Mouse (Mus musculus) lung, postnatal 4 days (tissue): ENCODE results near the gene Fam104a.
"Not testable (repeated sequence)": the region's sequence is repeated elsewhere in the genome, so short reads cannot be mapped to it uniquely, and the experiment has no call there.

Experiments used
- DNase-seq, 2 experiments: peaks; one replicate each; pipeline ENCODE4 v3.0.0; 2021

Gene Fam104a

DNA sequence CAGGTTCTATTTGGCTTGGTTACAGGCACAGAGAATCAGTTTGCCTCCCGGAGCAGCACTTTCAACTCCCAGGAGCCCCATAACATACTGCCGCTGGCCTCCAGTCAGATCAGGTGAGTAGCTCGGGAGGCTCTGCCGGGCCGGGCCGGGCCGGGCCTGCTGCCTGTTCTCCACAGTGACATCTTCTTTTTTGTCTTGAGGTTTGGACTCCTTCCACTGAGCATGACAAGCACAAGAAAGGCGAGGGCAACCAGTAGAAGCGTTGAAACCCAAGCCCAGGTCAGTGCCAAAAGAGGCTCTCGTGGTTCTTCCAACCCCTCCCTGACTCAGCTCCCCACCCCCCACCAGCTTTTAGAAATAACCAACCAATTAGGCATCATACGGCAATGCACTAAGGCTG is 23.0 kb downstream of the Fam104a start:
- no peak for DNase-seq

DNA sequence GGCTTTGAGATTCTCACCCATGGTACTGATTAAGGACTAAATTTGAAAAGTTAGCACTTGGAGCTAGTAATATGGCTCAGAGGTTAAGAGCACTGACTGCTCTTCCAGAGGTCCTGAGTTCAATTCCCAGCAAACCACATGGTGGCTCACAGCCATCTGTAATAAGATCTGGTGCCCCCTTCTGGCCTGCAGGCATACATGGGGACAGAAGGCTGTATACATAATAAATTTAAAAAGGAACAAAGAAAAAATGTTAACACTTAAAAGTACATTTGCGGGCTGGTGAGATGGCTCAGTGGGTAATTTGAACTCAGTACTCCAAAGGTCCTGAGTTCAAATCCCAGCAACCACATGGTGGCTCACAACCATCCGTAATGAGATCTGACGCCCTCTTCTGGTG is 23.7 kb downstream of the Fam104a start:
- DNase-seq = not testable (repeated sequence)

DNA sequence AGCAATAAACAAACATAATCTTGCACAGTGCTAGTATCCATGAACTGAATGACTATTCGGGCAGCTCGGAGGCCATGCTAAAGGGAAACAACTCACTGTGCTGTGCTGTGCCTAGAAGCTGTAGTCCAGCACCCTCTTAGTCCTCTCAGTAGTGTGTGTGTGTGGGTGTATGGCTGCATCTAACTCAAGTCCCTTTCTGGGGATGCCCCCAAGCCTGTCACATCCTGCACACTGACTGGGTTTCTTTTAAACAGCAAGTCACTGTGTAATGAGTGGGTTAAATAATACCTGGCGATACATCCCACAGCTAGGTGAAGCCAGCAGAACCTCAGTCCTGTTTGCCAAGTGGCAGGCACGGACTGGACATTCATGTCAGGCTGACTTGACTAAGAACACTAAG is 25.2 kb downstream of the Fam104a start:
- no peak for DNase-seq

DNA sequence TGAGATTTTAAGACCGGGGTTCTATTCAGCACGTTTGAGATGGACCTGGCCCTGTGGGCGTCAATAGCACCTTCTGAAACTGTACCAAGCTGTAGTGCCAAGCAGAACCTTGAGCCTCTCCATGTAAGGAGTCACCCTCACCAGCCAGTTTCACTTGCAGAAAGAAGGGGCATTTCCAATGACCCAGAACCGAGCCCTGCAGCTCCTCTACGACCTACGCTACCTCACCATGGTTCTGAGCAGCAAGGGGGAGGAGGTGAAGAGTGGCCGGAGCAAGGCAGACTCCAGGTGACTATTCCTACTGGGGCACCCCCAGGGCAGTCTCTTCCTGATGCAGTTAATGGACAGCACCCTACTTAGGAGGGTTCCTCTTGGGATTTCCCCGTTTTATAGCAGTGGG is 25.6 kb downstream of the Fam104a start:
- DNase-seq = no peak

DNA sequence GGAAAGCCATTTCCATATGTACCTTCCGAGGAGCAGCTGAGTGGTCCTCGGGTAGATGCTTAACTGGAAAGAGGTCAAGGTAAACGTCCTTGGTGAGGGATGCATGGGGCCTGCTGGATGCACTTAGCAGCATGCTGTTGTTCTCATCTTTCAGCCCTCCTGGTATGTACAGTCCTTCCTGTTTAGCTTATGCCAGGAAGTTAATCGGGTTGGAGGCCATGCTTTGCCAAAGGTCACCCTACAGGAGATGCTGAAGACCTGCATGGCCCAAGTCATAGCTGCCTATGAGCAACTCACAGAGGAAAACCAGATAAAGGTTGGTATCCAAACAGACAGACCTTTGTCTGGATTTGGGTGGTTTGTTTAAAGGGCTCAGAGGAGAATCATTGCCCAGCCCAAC is 26.7 kb downstream of the Fam104a start:
- no peak for DNase-seq

DNA sequence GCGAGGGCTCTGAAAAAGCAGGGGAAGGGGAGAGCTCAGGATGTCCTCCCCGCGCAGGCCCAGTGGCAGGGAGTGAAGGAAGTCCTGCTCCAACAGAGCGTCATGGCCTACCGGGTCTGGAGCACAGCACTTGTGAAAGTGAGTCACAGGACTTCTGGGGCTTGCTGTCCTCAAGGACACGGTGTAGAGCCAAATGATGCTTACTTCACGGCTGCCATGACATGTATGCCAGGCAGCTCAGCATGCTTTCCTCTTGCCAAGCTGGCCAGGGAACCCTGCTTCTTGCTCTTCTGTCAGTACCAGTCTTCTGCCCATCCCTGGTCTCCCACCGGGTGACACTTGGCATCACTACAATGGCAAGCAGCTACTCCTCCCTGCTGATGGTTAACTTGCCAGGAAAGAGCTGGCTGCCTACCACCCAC is 27.4 kb downstream of the Fam104a start:
- no peak for DNase-seq

DNA sequence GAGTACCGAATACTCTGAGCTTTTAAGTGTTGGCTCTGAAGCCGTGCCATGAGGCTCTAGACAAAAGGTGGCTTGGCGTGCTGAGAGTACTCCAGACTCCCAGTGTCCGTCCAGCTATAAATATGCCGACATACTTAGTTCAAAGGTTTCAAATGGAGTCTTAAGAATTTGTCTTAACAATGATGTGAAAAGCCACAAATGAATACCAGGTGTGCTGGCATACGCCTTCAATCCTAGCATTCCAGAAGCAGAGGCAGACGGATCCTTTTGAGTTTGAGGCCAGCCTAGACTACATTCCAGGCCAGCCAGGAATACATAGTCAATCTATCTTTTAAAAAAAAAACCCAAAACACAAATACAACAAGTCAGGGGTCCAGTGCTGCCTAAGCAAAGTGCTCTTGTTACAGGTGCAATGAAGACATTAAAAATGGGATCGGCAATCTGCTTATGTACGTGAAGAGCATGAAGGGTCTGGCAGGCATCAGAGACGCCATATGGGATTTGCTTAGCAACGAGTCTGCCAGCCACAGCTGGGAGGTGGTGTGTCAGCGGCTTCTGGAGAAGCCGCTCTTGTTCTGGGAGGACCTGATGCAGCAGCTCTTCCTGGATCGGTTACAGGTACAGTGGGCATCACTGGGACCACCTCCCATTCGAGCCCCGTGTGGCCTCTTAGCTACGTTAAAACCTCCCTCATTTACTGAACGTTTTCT is 29.2 kb downstream of the Fam104a start:
- DNase-seq = no peak

DNA sequence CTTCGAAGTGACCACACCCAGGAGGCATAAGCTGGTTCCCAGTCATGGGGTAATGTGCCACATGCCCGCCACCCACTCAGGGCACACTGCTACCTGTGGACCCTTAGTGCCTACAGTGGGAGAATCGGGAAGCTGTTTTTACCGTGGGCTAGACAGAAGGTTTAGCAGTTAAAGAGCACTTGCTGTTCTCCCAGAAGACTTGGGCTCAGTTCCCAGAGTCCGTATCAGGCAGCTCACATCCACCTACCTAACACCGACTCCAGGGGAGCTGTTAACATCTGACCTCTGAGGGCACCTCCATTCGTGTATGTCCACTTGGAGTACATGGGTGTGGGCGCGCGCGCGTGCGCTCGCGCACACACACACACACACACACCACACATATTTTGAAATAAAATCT is 29.9 kb downstream of the Fam104a start:
- no peak for DNase-seq

DNA sequence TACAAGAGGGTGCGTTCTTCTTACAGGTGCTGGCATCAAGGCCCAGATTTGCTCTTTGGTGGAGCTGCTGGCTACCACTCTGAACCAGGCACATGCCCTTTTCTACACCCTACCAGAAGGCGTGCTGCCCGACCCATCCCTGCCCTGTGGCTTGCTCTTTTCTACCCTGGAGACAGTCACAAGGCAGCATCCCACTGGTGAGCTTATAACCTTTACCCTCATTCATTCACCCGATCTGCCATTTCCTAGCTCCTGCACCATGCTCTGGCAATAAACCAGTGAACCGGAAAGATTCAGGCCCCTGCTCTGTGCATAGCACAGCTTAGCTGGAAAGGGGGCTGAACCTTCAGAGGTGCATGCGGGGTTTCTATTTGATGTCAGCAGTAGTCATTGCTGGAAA is 31.4 kb downstream of the Fam104a start:
- no peak for DNase-seq

DNA sequence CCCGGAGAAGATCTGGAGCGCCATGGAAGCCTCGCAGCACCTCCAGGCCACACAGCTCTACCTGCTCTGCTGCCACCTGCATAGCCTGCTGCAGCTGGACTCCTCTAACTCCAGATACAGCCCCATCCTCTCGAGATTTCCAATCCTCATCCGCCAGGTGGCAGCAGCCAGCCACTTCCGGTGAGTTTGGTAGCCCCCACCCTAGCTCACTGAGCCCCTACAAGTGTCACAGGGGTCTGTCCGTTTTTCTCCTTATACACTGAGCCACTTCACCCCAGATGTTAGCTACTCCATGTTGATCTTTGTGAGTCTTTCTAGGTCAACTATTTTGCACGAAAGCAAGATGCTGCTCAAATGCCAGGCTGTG is 32.1 kb downstream of the Fam104a start:
- DNase-seq = peak; percentile 64 to 66

DNA sequence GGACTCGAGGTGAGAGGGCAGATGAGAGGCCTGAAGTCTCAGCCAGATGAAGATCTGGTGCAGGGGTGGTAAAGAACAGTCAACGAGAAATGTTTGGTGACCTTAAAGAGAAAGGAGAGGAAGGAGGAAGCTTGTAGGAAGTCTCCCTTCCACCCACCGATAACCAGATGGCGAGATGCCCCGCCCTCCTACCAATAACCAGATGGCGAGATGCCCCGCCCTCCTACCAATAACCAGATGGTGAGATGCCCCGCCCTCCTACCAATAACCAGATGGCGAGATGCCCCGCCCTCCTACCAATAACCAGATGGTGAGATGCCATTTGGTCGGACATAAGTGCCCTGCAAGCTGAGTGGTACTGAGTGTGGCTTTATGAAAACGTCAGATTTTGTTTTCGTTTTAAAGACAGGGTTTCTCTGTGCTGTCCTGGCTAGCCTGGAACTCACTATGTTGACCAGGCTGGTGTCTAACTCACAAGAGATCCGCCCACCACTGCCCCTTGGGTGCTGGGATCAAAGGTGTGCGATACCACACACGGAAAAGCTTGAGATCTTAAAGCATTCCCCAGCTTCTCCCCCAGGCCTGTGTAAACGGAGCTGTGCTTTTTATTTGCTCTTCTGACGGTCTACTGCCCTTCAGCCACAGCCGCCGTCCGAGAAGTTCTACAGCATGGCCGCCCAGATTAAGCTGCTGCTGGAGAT is 32.6 kb downstream of the Fam104a start:
- no peak for DNase-seq

DNA sequence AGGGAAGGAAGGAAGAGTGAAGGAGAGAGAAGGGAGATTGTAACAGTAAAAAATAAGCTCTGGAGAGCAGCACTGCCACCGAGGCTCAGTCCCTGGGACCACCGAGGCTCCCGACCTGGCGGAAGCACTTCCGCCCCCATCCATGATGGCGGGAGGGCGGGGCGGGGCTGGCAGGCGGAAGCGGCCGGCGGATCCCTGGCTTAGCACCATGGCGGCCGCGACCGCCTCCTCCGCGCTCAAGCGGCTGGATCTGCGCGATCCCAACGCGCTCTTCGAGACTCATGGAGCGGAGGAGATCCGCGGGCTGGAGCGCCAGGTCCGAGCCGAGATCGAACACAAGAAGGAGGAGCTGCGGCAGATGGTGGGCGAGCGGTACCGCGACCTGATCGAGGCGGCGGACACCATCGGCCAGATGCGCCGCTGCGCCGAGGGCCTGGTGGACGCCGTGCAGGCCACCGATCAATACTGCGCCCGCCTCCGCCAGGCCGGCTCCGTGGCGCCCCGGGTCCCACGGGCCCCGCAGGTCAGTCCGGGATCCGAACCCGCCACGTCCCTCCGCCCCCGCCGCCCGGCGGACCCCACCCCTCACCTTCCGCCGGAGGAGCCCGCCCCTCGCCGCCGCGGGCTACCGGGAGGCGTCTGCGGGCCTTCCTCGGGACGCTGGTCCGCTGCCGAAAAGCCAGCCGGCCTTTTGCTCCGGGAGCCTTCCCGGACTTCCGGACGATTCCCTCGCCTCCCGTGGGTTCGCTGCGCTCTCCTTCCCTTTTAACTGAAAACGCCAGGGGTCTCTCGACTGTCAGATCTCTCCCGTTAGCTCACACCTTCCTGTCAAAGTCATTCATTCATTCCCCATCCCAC is 34.4 kb downstream of the Fam104a start, which contains the start of gene Slc39a11:
TSS of gene Slc39a11 (minus strand) at position 727 of the 858 bp plus-strand sequence.
- peak; percentile 79 to 81 for DNase-seq

DNA sequence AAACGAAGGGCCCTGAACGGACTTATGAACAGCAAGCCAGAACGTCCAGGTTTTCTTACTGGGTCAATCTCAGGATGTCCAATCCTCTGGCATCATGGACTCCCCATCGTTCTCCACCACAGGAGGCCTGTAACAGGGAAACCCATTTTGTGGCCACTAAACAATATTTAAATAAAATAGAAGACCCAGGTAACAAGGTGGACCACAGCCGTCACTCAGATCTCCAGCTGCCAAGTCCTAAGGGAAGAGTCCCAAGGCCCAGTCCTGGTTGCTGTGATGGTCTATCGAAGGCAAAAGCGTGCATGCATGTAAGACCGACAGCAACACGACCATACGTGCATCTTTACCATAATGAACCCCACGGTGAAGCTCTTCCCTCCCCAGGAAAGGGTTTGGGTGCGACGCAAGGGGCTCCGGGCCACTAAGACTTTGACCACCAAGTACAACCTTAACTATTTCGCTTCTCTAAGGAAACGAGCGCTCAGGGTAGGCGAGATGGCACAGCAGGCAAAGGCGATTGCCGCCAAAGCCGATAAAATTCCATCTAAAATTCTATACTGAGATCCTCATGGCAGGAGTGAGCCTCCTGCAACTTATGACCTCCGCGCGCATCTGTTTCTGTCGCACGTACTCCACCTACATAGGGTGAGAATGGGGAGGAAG is 35.1 kb downstream of the Fam104a start, which contains the start of gene Cog1:
TSS of gene Cog1 (plus strand) at position 480 of the 663 bp plus-strand sequence.
- DNase-seq = no peak

DNA sequence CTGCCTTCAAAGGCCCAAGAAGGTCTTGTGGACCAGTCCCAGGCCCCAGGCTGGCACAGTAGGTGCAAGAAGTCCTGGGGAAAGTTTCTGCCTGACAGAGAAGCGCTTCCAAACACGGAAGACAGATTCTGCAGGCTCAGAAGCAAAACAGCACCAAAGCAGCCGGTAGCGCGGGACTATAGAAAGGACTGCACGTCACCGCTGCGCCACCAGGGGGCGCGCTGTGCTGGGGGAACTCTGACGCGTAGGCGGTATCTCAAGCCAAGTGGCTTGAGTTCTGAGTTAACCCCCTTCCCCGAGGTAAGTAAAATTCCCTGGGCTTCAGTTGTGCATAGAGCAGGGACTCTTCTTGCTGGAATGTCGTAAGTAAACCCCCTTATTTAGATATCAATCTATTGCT is 35.8 kb downstream of the Fam104a start:
- DNase-seq = peak; percentile 79 to 88

DNA sequence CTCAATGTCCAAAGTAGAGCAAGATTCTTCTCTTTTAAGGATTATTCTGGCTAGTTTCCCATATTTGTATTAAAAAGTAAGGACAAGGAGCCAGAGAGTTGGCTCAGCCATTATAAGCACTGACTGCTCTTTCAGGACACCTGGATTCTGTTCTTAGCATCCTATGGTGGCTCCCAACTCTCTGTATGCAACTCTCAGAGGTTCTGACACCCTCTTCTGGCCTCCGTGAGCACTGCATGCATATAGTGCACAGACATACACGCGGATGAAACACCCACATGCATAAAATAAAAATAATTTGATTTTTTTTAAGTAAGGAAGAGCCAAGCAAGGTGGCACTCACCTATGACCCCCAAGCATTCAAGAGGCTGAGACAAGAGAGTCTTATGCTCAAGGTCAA is 38.8 kb downstream of the Fam104a start:
- DNase-seq = no peak

DNA sequence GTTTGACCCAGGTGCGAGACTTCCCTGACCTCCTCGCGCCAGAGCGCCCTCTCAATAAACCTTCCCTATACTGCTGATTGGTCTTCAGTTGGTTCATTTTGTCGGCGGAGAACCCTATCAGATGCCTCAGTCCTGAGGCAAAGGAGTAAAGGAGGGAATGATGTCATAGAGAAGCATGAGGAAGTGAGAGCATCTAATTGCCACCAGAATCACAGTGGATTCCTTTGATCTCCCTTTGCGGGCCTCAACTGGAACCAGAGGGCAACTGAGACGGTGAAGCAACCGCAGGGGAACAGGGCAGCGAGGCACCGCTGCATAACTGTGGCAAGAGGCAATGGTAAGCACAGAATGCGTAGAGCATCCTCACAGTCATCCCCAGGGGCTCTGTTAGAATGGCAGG is 45.3 kb downstream of the Fam104a start:
- DNase-seq = no peak

DNA sequence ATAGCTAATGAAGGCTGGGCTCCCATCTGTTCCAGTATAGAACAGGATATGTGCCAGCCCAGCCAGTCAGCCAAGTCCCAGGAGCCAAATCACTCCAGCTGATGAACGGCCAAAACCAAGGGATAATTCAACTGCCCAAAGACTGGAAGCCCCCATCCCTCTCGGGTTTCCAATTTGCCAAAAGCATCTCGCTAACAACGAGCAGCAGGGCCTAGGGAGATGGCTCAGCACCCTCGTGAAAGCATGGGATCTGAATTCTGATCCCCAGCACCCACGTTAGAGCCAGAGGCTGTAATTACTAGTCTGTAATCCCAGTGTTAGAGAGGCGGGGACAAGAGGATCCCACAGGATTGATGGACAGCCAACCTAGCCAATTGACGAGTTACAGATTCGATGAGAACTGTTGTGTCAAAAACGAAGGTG is 49.2 kb downstream of the Fam104a start:
- no peak for DNase-seq

DNA sequence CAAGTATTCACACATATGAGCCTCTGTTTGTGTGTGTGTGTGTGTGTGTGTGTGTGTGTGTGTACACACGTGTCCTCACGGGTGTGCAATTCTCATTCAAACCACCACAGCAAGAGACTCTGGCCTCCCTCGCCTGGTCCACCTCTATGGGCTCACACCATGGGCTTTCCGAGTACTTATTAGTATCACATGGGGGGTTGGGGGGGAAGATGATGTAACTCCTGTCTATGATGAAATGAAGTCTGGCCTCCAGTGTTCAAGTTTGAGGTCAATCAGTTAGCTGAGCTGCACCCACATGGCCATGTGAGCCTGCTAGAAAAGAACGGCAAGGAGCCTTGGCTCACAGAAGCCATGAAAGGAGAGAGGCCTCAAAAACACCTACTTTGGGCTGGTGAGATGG is 50.6 kb downstream of the Fam104a start:
- DNase-seq = no peak

DNA sequence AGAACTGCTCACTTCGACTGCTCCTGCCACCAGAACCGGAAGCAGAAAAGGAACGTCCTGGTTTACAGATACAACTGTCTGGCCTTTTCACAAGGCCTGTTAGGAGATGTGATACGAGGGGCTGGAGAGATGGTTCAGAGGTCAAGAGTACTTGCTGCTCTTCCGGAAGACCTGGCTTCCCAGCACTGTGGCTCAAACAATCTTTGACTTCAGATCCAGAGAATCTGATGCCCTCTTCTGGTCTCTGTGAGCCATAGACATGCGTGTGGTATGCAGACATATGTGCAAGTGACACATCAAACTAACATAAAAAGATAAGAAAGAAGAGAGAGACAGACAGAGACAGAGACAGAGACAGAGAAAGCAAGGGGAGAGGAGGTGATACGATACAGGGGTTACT is 51.7 kb downstream of the Fam104a start:
- DNase-seq = no peak

DNA sequence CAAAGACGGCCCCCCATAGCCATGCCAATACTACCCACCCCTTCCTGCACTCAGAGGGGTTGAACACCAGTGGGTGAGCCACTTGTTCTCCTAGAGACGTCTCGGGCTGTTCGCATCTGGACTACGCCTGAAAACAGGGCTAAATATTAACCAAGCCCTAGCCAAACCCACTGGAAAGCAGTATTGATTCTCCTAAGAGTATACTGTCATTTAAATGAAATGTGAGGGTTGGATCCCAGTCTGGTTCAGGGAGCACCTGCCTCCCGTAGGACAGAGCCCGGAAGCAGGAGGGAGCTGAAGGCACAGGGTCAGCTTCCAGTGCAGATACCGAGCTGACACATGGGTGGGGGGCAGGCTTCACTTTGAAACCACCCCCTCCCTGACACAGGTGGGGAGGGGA is 52.1 kb downstream of the Fam104a start:
- DNase-seq = no peak

DNA sequence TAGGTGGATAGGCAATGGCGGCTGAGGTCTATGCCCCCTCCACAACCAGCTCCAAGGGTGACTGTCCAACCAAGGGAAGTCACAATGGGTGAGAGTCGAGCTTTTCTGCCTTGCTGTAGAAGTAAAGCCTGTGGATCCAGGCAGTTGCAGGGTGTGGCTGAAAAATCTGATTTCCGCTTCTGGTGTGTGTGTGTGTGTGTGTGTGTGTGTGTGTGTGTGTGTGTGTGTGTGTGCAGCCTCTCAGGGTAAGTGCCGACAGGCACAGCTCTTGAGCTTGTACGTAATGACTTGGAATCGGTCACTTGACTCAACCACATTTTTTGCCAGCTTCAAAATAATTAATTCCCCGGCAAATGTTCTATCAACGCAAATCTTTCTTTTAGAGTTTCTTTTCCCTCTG is 52.7 kb downstream of the Fam104a start:
- DNase-seq = peak in 1 of 2 experiments; percentile 20

DNA sequence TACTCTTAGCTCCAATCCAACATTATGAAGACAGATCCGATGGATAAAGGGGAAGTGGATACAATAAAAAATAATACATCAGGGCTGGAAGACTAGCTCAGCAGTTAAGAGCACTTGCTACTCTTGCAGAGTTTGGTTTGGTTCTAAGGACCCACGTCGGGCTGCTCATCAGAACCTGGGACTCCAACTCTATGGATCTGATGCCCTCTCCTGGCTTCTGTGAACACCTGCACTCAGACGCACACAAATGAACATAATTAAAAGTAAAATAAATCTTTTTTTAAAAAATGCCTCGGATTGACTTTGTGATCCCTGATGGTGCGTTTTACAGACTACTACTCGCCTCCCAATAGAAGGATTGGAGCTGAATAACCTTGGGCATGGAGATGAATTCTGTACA is 53.3 kb downstream of the Fam104a start:
- DNase-seq = no peak

DNA sequence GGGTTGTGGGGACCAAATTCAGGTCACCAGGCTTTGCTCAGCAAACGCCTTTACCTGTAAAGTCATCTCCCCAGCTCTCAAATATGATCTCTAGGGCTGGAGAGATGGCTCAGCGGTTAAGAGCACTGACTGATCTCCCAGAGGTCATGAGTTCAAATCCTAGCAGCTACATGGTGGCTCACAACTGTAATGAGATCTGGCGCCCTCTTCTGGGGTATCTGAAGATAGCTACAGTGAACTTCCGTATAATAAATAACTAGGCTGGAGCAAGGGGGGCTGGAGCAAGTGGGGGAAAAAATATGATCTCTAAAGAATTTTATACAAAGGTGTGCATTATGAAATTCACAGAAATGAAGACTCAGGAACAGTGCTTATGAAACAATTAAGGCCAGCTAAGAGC is 56.2 kb downstream of the Fam104a start:
- DNase-seq = no peak
